Comparison of ENCODE assay signal across 15 mouse cellular contexts in genomic region chr17:71124674-71125073, GRCm38 (mm10).
"Had no signal": no experiment of that assay in that cellular context is flagged by ENCODE, and none has a peak within 500 bp of the region (broad histone marks: within the 10 kb centered on the region; RNA-seq: fewer than 3 reads in every experiment).

No protein-coding gene starts in this region.

- H3K9ac ChIP-seq: limb, embryonic 13.5 days; liver, embryonic 14.5 days; midbrain, embryonic 12.5 days; neural tube, embryonic 13.5 days had no signal

- H3K36me3 ChIP-seq: limb, embryonic 13.5 days; midbrain, embryonic 12.5 days; neural tube, embryonic 13.5 days had no signal

- H3K9me3 ChIP-seq: limb, embryonic 13.5 days; midbrain, embryonic 12.5 days; neural tube, embryonic 13.5 days had no signal

- H3K4me3 ChIP-seq: limb, embryonic 13.5 days; midbrain, embryonic 12.5 days; neural tube, embryonic 13.5 days had no signal

- ATAC-seq: intestine, embryonic 16.5 days; midbrain, embryonic 16.5 days had no signal

- H3K4me2 ChIP-seq: limb, embryonic 13.5 days; midbrain, embryonic 12.5 days; neural tube, embryonic 13.5 days had no signal

- H3K27ac ChIP-seq: limb, embryonic 13.5 days; liver, embryonic 14.5 days; midbrain, embryonic 12.5 days; neural tube, embryonic 13.5 days had no signal

- DNase-seq: kidney, adult 8-10 months; layer of hippocampus, adult 9-11 months; left cerebral cortex, postnatal 4 days; lung, adult 18-20 months; retina, postnatal 1 day; right cerebral cortex, postnatal 4 days; spleen, adult 18-20 months; thymus, adult 18-20 months; thymus, postnatal 14 days had no signal

- H3K27me3 ChIP-seq: limb, embryonic 13.5 days; midbrain, embryonic 12.5 days; neural tube, embryonic 13.5 days had no signal
